34 mouse cellular contexts compared by ENCODE assay signal in genomic region chr9:53754801-53755200, GRCm38 (mm10). TPM values are rescaled to one million over a fixed set of nuclear protein-coding genes. Genes with fewer than 3 reads are reported as not detected.
"Had no signal": no experiment of that assay in that cellular context is flagged by ENCODE, and none has a peak within 500 bp of the region (broad histone marks: within the 10 kb centered on the region; RNA-seq: fewer than 3 reads in every experiment).

No protein-coding gene starts in this region.

- ATAC-seq: hindbrain, embryonic 16.5 days; hindbrain, postnatal 0 days; inflammation-experienced regulatory T-cells, adult 6 months; intestine, embryonic 16.5 days; intestine, postnatal 0 days had no signal

- H3K4me2 ChIP-seq: heart, embryonic 12.5 days; heart, embryonic 13.5 days; heart, embryonic 15.5 days; hindbrain, embryonic 12.5 days; hindbrain, embryonic 13.5 days; hindbrain, embryonic 14.5 days; hindbrain, embryonic 15.5 days; intestine, embryonic 15.5 days; kidney, embryonic 15.5 days had no signal

- H3K4me3 ChIP-seq: heart, embryonic 12.5 days; heart, embryonic 13.5 days; heart, embryonic 15.5 days; hindbrain, embryonic 10.5 days; hindbrain, embryonic 12.5 days; hindbrain, embryonic 13.5 days; hindbrain, embryonic 15.5 days; intestine, embryonic 15.5 days; kidney, embryonic 15.5 days; layer of hippocampus, adult 2 months; left cerebral cortex, adult 2 months had no signal

- H3K27ac ChIP-seq: heart, embryonic 13.5 days; heart, embryonic 15.5 days; hindbrain, embryonic 10.5 days; hindbrain, embryonic 12.5 days; hindbrain, embryonic 13.5 days; hindbrain, embryonic 14.5 days; hindbrain, embryonic 15.5 days; hindbrain, postnatal 0 days; intestine, embryonic 15.5 days; kidney, embryonic 15.5 days; kidney, postnatal 0 days; layer of hippocampus, adult 2 months; left cerebral cortex, adult 2 months had no signal

- H3K36me3 ChIP-seq: heart, embryonic 12.5 days; heart, embryonic 13.5 days; heart, embryonic 15.5 days; hindbrain, embryonic 10.5 days; hindbrain, embryonic 12.5 days; hindbrain, embryonic 13.5 days; hindbrain, embryonic 15.5 days; intestine, embryonic 15.5 days; kidney, embryonic 15.5 days had no signal

- H3K27me3 ChIP-seq: intestine, embryonic 15.5 days had no signal

- DNase-seq: heart, postnatal 10 days; heart, postnatal 14 days; heart, postnatal 36 days; heart, postnatal 4 days; kidney, adult 11 months; kidney, adult 18-20 months; kidney, adult 2 months; kidney, adult 8-10 months; kidney, adult 9 months; kidney, postnatal 10 days; kidney, postnatal 14 days; kidney, postnatal 25 days; kidney, postnatal 36 days; kidney, postnatal 4 days; layer of hippocampus, adult 9-11 months; layer of hippocampus, postnatal 36 days had no signal

- H3K9ac ChIP-seq: heart, embryonic 12.5 days; heart, embryonic 13.5 days; heart, embryonic 15.5 days; hindbrain, embryonic 12.5 days; hindbrain, embryonic 13.5 days; hindbrain, embryonic 14.5 days; hindbrain, embryonic 15.5 days; intestine, embryonic 15.5 days; kidney, embryonic 15.5 days had no signal

- H3K9me3 ChIP-seq: heart, embryonic 12.5 days; heart, embryonic 13.5 days; heart, embryonic 15.5 days; hindbrain, embryonic 10.5 days; hindbrain, embryonic 12.5 days; hindbrain, embryonic 13.5 days; hindbrain, embryonic 15.5 days; intestine, embryonic 15.5 days; kidney, embryonic 15.5 days had no signal

- H3K4me1 ChIP-seq: heart, embryonic 12.5 days; heart, embryonic 13.5 days; heart, embryonic 15.5 days; hindbrain, embryonic 10.5 days; hindbrain, embryonic 12.5 days; hindbrain, embryonic 13.5 days; hindbrain, embryonic 15.5 days; intestine, embryonic 15.5 days; kidney, embryonic 15.5 days had no signal

RNA-seq across cellular contexts. Expression of gene Slc35f2, which starts 16.5 kb away (rescaled TPM):
- total RNA-seq: heart, postnatal 36 days had no signal

RNA-seq across cellular contexts. Expression of gene Rab39, which starts 48.8 kb away (rescaled TPM):
- polyA plus RNA-seq: inflammation-experienced regulatory T-cells, adult 6 months had no signal
